Mouse (Mus musculus): Measurements from ENCODE around the gene Creld1.
A peak's percentile ranks its signal among the peaks of the same experiment; 100 is the strongest.

Creld1 gene

GRCm38 (mm10) chr6:113483100-113483615 is at the start of gene Creld1:
Gene Creld1 (plus strand): TSS chr6:113483297.
- DNase-seq = peak; percentile 98

- no peak for DNase-seq
Measured at GRCm38 (mm10) chr6:113433661-113434060, 49.4 kb upstream of the Creld1 start.

GRCm38 (mm10) chr6:113434691-113435090 is 48.4 kb upstream of the Creld1 start:
- no peak for DNase-seq

- no peak for DNase-seq
Measured at GRCm38 (mm10) chr6:113435664-113436205, 47.4 kb upstream of the Creld1 start, which contains the start of gene Cidec. Gene Cidec (minus strand): TSS chr6:113435760.

- DNase-seq = no peak
Measured at GRCm38 (mm10) chr6:113437135-113437534, 46.0 kb upstream of the Creld1 start.

GRCm38 (mm10) chr6:113438721-113439430 is 44.2 kb upstream of the Creld1 start:
- no peak for DNase-seq

GRCm38 (mm10) chr6:113440686-113441085 is 42.4 kb upstream of the Creld1 start:
- DNase-seq = no peak

- DNase-seq = peak; percentile 82
Measured at GRCm38 (mm10) chr6:113441147-113441680, 41.9 kb upstream of the Creld1 start.

GRCm38 (mm10) chr6:113442087-113442441 is 41.0 kb upstream of the Creld1 start:
- no peak for DNase-seq

GRCm38 (mm10) chr6:113442442-113443090 is 40.5 kb upstream of the Creld1 start, which contains the start of gene Jagn1:
Gene Jagn1 (plus strand): TSS chr6:113442569.
- peak; percentile 94 for DNase-seq

GRCm38 (mm10) chr6:113443091-113443490 is 40.0 kb upstream of the Creld1 start:
- no peak for DNase-seq

- peak; percentile 30 for DNase-seq
Measured at GRCm38 (mm10) chr6:113444207-113444965, 38.7 kb upstream of the Creld1 start.

- no peak for DNase-seq
Measured at GRCm38 (mm10) chr6:113447639-113448038, 35.5 kb upstream of the Creld1 start.

- peak; percentile 39 for DNase-seq
Measured at GRCm38 (mm10) chr6:113451839-113452238, 31.3 kb upstream of the Creld1 start.

- no peak for DNase-seq
Measured at GRCm38 (mm10) chr6:113455007-113455406, 28.1 kb upstream of the Creld1 start.

- DNase-seq = no peak
Measured at GRCm38 (mm10) chr6:113457952-113458534, 25.1 kb upstream of the Creld1 start, which contains the start of gene Il17re. Gene Il17re (plus strand): TSS chr6:113458484.

- peak; percentile 56 for DNase-seq
Measured at GRCm38 (mm10) chr6:113458635-113459034, 24.5 kb upstream of the Creld1 start.

- DNase-seq = no peak
Measured at GRCm38 (mm10) chr6:113464040-113464439, 19.1 kb upstream of the Creld1 start.

GRCm38 (mm10) chr6:113465602-113466001 is 17.5 kb upstream of the Creld1 start:
- peak; percentile 31 for DNase-seq

GRCm38 (mm10) chr6:113468512-113468911 is 14.6 kb upstream of the Creld1 start:
- DNase-seq = no peak

- DNase-seq = peak; percentile 84
Measured at GRCm38 (mm10) chr6:113469021-113469420, 14.1 kb upstream of the Creld1 start.

GRCm38 (mm10) chr6:113469432-113469831 is 13.7 kb upstream of the Creld1 start:
- peak; percentile 84 for DNase-seq

Data from kidney, postnatal 14 days (tissue).